Mouse (Mus musculus) retina, embryonic 14.5 days (tissue): Measurements from ENCODE around the gene Ms4a6b.
"Not testable (repeated sequence)": the region's sequence is repeated elsewhere in the genome, so short reads cannot be mapped to it uniquely, and the experiment has no call there.

Source experiments
- DNase-seq: peaks from one replicate; pipeline ENCODE4 v3.0.0-alpha.2; 2015; ENCODE audit warnings: low spot score

Gene Ms4a6b

GRCm38 (mm10) chr19:11533888-11534445 lies 17.7 kb downstream of the Ms4a6b start:
- no peak for DNase-seq

GRCm38 (mm10) chr19:11536593-11536992 lies 20.3 kb downstream of the Ms4a6b start, which contains the start of gene Ms4a4d:
Gene Ms4a4d (plus strand): TSS chr19:11536801.
- no peak for DNase-seq

GRCm38 (mm10) chr19:11537336-11537735 lies 21.0 kb downstream of the Ms4a6b start:
- no peak for DNase-seq

- not testable (repeated sequence) for DNase-seq
Measured at GRCm38 (mm10) chr19:11540166-11540821, 24.0 kb downstream of the Ms4a6b start.

- DNase-seq = not testable (repeated sequence)
Measured at GRCm38 (mm10) chr19:11544383-11544782, 28.1 kb downstream of the Ms4a6b start.

GRCm38 (mm10) chr19:11547911-11548310 lies 31.6 kb downstream of the Ms4a6b start:
- no peak for DNase-seq

- no peak for DNase-seq
Measured at GRCm38 (mm10) chr19:11554726-11555125, 38.4 kb downstream of the Ms4a6b start.

GRCm38 (mm10) chr19:11559560-11559959 lies 43.2 kb downstream of the Ms4a6b start:
- not testable (repeated sequence) for DNase-seq

GRCm38 (mm10) chr19:11574965-11575364 lies 58.7 kb downstream of the Ms4a6b start:
- no peak for DNase-seq
